Mouse (Mus musculus): ENCODE measurements around the gene Got1.

GRCm38 (mm10) chr19:43463546-43464293, 60.7 kb downstream of the Got1 start:
- no peak for TF ChIP-seq TAL1 (IDR thresholded peaks at IDR 0.05; ENCODE audit: low read length)
- no peak for TF ChIP-seq GATA1 (IDR thresholded peaks at IDR 0.05; ENCODE audit: low read length)
